Mouse (Mus musculus): ENCODE measurements at regions not wholly inside any gene's neighbourhood (a gene's known extent, or its start where the extent isn't known, plus 50 kb on each side); places are given as distances from the start of the nearest gene placed in this dataset.

DNA sequence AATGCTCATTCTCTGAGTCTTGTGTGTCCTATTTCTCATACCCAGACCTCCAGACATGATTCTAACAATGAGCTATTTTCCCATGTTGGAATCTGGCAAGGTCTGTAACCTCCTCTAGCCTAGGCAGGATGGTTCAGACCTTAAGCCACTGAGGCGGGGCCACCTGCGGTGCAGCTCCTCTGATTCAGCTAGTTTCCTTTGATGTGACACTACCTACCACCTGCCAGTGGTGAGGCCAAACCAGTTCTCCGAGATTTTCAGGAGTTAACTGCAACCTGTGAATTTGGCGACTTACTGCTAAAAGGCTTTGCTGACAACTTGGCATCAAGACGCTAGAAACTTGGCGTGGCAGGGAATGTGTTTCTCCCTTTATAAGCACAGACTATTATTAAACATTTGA lies 2691.3 kb downstream of the Gm37988 start:
- Histone ChIP-seq H3K36me3 (no peaks in the 10 kb centered on the region), H3K9me3 (no peaks in the 10 kb centered on the region), H3K4me1 (no peaks in the 10 kb centered on the region), H3K4me3 (no peak overlapping the region), H3K27ac (no peak overlapping the region), H3K27me3 (ENCODE audit: insufficient read depth, poor library complexity, severe bottlenecking) (no peaks in the 10 kb centered on the region)
- WGBS: 59% methylated on average over 6 of the region's 6 CpGs
- DNase-seq (ENCODE audit: low spot score): no peak

DNA sequence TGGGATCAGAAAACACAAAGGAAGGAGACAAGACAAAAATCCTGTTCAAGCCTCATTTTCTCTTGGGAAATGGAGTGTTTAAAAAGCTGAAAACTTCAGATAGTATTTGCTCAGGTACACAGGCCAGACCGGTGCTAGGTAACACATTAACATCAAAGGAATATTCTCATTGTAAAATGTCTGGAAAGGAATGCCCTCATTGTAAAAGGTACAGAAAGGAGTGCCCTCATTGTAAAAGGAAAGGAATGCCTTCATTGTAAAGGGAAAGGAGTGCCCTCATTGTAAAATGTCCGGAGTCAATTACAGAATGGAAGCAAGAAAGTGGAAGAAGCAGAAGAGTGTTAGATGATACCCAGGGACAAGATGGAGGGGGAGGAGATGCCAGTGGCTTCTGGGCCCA lies 2694.7 kb downstream of the Gm37988 start:
- Histone ChIP-seq H3K36me3 (no peaks in the 10 kb centered on the region), H3K4me1 (no peaks in the 10 kb centered on the region), H3K27ac (no peak overlapping the region), H3K9me3 (no peaks in the 10 kb centered on the region), H3K27me3 (ENCODE audit: insufficient read depth, poor library complexity, severe bottlenecking) (no peaks in the 10 kb centered on the region), H3K4me3 (no peak overlapping the region)
- WGBS: 82% methylated on average over 2 of the region's 2 CpGs
- no peak for DNase-seq (ENCODE audit: low spot score)

DNA sequence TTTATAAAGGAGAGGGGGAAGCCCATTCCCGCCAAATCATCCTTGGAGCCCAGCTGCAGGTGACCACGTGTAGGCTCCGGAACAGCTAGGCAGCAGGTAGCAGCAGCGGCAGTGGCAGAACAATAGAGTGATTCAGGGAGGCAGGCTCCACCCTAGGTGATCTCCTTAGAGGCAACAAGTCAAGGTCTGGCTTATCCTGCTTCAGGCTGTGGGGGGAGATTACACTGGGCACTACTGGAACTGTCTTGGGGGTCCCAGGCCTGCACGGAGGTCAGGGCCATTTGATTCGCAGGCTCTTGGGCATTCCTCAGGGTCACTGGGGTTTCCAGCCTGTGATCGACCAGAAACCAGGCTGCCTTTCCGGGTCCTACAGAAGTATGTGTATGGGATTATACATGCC lies 2711.1 kb downstream of the Gm37988 start:
- DNase-seq (ENCODE audit: low spot score): no peak
- 66% methylated on average over 8 of the region's 8 CpGs for WGBS
- no peaks in the 10 kb centered on the region for H3K9me3 ChIP-seq

DNA sequence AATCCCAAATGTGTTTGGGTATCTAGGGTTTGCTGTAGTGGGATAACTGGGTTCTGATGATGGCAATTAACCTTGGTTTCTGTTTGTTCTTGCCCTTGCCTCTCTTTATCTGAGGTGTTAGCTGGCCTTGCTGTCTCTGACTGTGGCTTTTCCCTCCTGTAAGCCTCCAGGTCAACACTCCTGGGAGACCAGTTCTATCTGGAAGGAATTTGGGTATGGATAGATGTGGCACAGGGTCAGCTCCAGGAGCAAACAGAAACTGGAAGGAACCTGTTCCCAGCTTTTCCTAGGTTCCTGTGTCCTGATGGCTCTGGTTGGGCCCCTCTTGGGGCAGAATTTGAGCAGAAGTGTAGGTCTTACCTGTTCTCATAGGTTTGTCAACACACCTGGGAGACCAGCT lies 2725.8 kb downstream of the Gm37988 start:
- Histone ChIP-seq H3K27me3 (ENCODE audit: insufficient read depth, poor library complexity, severe bottlenecking) (no peaks in the 10 kb centered on the region), H3K27ac (no peak overlapping the region), H3K9me3 (no peaks in the 10 kb centered on the region), H3K4me1 (no peaks in the 10 kb centered on the region), H3K36me3 (no peaks in the 10 kb centered on the region), H3K4me3 (no peak overlapping the region)
- DNase-seq (ENCODE audit: low spot score): no peak

More for the DNA sequence above, 2711.1 kb downstream of the Gm37988 start:
- no peak overlapping the region for H3K27ac ChIP-seq
- no peaks in the 10 kb centered on the region for H3K36me3 ChIP-seq
- no peaks in the 10 kb centered on the region for H3K27me3 ChIP-seq (ENCODE audit: insufficient read depth, poor library complexity, severe bottlenecking)
- no peaks in the 10 kb centered on the region for H3K4me1 ChIP-seq
- H3K4me3 ChIP-seq: no peak overlapping the region

DNA sequence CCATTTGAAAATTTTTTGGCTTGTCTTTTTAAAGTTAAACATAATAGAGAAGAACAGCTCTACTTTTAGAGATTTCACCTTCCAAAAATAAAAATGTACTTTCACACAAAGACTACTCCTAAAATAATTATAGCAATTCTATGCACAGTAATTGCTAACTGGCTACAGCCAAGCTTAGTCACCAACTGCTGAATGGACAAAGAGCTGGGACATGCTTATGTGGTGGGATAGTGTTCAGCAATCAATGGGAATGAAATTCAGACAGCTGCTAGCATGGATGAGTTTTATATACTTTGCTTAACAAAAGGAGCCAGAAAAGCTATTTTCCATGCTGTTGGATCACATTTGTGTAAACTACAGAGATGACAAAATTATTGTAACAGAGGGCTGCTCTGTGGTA lies 2727.5 kb downstream of the Gm37988 start:
- Histone ChIP-seq H3K9me3 (no peaks in the 10 kb centered on the region), H3K27ac (no peak overlapping the region), H3K36me3 (no peaks in the 10 kb centered on the region), H3K27me3 (ENCODE audit: insufficient read depth, poor library complexity, severe bottlenecking) (no peaks in the 10 kb centered on the region), H3K4me1 (no peaks in the 10 kb centered on the region), H3K4me3 (no peak overlapping the region)
- DNase-seq (ENCODE audit: low spot score): no peak

DNA sequence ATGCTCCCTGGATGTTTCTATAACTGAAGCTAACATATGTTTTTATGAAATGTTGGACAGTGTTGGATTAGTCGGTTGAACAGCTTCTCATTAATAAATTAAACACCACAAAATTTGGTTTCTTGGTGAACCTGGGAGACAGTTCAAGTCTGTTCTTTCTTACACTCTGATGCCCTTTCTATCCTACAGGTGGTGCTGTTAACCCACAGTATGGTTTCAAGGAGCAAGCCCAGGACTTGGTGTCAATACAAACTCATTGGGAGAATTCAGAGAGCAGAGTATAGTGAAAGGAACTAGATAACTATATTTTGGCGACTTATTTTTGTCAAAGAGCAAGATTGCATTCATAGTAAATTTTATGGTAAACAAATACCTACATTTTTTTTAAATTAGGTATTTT lies 2735.8 kb downstream of the Gm37988 start:
- Histone ChIP-seq H3K4me3 (no peak overlapping the region), H3K9me3 (no peaks in the 10 kb centered on the region), H3K36me3 (no peaks in the 10 kb centered on the region), H3K27me3 (ENCODE audit: insufficient read depth, poor library complexity, severe bottlenecking) (no peaks in the 10 kb centered on the region), H3K27ac (no peak overlapping the region), H3K4me1 (no peaks in the 10 kb centered on the region)
- 18% methylated on average over 2 of the region's 2 CpGs for WGBS
- DNase-seq (ENCODE audit: low spot score): no peak

DNA sequence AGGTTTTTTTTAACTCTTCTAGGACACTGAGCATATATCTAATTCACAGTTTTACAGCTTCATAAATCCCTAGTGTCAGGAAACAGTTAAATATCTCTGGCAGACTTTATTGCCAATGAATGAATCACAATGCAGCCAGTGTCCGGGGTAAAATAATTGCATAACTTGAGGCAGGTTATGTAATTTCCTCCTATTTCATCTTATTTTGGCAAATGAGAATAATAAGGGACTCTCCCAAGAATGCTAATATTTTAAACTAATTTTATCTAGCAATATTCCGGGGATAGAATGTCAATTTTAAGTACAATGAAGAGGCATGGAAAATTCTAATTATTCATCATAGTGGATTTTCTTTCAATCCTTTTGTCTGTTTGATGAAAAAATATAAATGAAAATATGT lies 2740.6 kb downstream of the Gm37988 start:
- Histone ChIP-seq H3K9me3 (no peaks in the 10 kb centered on the region), H3K27ac (no peak overlapping the region), H3K36me3 (no peaks in the 10 kb centered on the region), H3K4me1 (no peaks in the 10 kb centered on the region), H3K27me3 (ENCODE audit: insufficient read depth, poor library complexity, severe bottlenecking) (no peaks in the 10 kb centered on the region), H3K4me3 (no peak overlapping the region)
- DNase-seq (ENCODE audit: low spot score): no peak
- WGBS: 82% methylated on average over 2 of the region's 2 CpGs

DNA sequence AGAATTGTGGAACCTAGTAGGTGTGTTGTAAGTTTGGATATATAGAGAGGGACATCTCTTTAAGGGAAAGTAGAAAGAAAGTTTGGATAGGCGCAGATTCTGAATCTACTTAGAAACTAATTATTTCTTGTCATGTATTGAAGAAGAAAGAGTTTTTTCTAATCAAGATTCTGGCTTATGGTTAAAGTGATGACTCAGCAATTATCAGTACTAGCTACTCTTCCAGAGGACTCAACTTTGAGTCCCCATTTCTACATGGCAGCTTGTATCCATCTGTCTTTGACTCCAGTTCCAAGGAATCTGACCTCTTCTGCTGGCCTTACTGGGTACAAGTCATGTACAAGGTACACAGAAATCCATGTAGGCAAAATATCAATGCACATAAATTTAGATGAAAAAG lies 2767.1 kb downstream of the Gm37988 start:
- Histone ChIP-seq H3K4me3 (no peak overlapping the region), H3K27me3 (ENCODE audit: insufficient read depth, poor library complexity, severe bottlenecking) (no peaks in the 10 kb centered on the region), H3K9me3 (no peaks in the 10 kb centered on the region), H3K36me3 (no peaks in the 10 kb centered on the region), H3K27ac (no peak overlapping the region), H3K4me1 (no peaks in the 10 kb centered on the region)
- no peak for DNase-seq (ENCODE audit: low spot score)
- WGBS: 80% methylated on average over 1 of the region's 1 CpGs

DNA sequence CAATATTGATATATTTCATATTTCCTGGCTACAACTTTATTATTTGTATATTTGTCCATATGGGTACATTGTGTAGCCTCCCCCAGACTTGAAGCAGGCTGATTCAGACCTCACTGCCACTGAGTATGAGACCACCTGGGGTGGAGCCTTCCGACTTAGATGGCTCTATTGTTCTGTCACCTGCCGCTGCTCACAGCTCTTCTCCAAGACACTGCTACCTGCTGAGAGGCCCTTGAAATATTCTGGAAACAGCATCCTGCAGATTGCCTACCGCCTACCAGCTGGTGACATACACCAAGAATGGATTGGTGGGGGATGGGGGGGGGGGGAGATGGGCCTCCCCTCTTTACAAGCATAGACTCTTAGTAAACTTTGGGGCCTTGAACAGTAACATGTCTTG lies 2778.7 kb downstream of the Gm37988 start:
- no peaks in the 10 kb centered on the region for H3K9me3 ChIP-seq
- no peak overlapping the region for H3K4me3 ChIP-seq
- no peaks in the 10 kb centered on the region for H3K27me3 ChIP-seq (ENCODE audit: insufficient read depth, poor library complexity, severe bottlenecking)
- H3K36me3 ChIP-seq: no peaks in the 10 kb centered on the region
- no peak overlapping the region for H3K27ac ChIP-seq
- 59% methylated on average over 3 of the region's 3 CpGs for WGBS
- no peaks in the 10 kb centered on the region for H3K4me1 ChIP-seq
- DNase-seq (ENCODE audit: low spot score): peak; percentile 58

DNA sequence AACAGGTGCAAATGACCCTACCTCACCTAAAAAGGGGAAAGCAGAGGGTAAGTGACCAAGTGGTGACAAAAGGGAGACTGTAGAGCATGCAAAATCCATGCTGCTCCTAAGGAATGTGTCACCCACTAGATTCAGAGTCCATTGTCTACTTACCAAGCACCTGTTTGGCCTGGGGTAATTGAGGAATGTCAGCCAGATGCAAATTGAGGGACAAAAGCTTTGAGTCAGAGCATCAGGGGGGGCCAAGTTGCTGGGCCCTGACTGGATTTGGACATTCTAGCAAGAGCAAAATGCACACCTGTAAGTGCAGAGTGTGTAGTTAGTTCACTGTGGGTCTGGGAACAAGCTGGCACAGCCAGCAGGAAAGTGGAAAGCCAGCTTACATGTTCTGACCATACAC lies 2783.6 kb downstream of the Gm37988 start:
- no peaks in the 10 kb centered on the region for H3K27me3 ChIP-seq (ENCODE audit: insufficient read depth, poor library complexity, severe bottlenecking)
- H3K27ac ChIP-seq: no peak overlapping the region
- H3K36me3 ChIP-seq: no peaks in the 10 kb centered on the region
- no peak for DNase-seq (ENCODE audit: low spot score)
- no peak overlapping the region for H3K4me3 ChIP-seq
- H3K4me1 ChIP-seq: no peaks in the 10 kb centered on the region
- no peaks in the 10 kb centered on the region for H3K9me3 ChIP-seq

Measured in heart, embryonic 10.5 days (tissue).